Mouse (Mus musculus) right cerebral cortex, postnatal 25 days (tissue): ENCODE measurements around the gene Alb.

Source experiments
- DNase-seq: peaks from one replicate; pipeline ENCODE4 v3.0.0; 2022

The Alb gene

GRCm38 (mm10) chr5:90460619-90461018, at the start of gene Alb:
TSS of gene Alb (plus strand) at chr5:90460897.
- no peak for DNase-seq

- DNase-seq, result no peak
Measured at GRCm38 (mm10) chr5:90414142-90414924, 46.4 kb upstream of the Alb start.

GRCm38 (mm10) chr5:90414925-90415295, 45.8 kb upstream of the Alb start:
- no peak for DNase-seq

- DNase-seq, result no peak
Measured at GRCm38 (mm10) chr5:90424625-90425024, 36.1 kb upstream of the Alb start.

- no peak for DNase-seq
Measured at GRCm38 (mm10) chr5:90425191-90425590, 35.5 kb upstream of the Alb start.

GRCm38 (mm10) chr5:90431053-90431452, 29.6 kb upstream of the Alb start:
- DNase-seq, result no peak

GRCm38 (mm10) chr5:90439157-90439556, 21.5 kb upstream of the Alb start:
- no peak for DNase-seq

GRCm38 (mm10) chr5:90447577-90447976, 13.1 kb upstream of the Alb start:
- DNase-seq, result no peak

GRCm38 (mm10) chr5:90449961-90450360, 10.7 kb upstream of the Alb start:
- DNase-seq, result no peak

GRCm38 (mm10) chr5:90452711-90453110, 8.0 kb upstream of the Alb start:
- DNase-seq, result no peak

GRCm38 (mm10) chr5:90457241-90457640, 3.5 kb upstream of the Alb start:
- DNase-seq, result no peak

- no peak for DNase-seq
Measured at GRCm38 (mm10) chr5:90458727-90459126, 2.0 kb upstream of the Alb start.

- DNase-seq, result no peak
Measured at GRCm38 (mm10) chr5:90466806-90467205, 6.1 kb downstream of the Alb start.

GRCm38 (mm10) chr5:90467245-90467644, 6.5 kb downstream of the Alb start:
- DNase-seq, result no peak

GRCm38 (mm10) chr5:90470836-90471235, 10.1 kb downstream of the Alb start:
- no peak for DNase-seq

GRCm38 (mm10) chr5:90473902-90474301, 13.2 kb downstream of the Alb start:
- no peak for DNase-seq

GRCm38 (mm10) chr5:90474369-90474768, 13.7 kb downstream of the Alb start:
- DNase-seq, result no peak

GRCm38 (mm10) chr5:90476741-90477140, 16.0 kb downstream of the Alb start:
- no peak for DNase-seq

- no peak for DNase-seq
Measured at GRCm38 (mm10) chr5:90477308-90478140, 16.8 kb downstream of the Alb start.

- DNase-seq, result no peak
Measured at GRCm38 (mm10) chr5:90478886-90479285, 18.2 kb downstream of the Alb start.

- DNase-seq, result no peak
Measured at GRCm38 (mm10) chr5:90485597-90485996, 24.9 kb downstream of the Alb start.

- DNase-seq, result no peak
Measured at GRCm38 (mm10) chr5:90488323-90488722, 27.6 kb downstream of the Alb start.

GRCm38 (mm10) chr5:90490518-90490917, 29.8 kb downstream of the Alb start, which contains the start of gene Afp:
TSS of gene Afp (plus strand) at chr5:90490737.
- no peak for DNase-seq

GRCm38 (mm10) chr5:90492440-90492839, 31.7 kb downstream of the Alb start:
- no peak for DNase-seq
